Mouse (Mus musculus): ENCODE data around the gene Aldh1a1.

DNA sequence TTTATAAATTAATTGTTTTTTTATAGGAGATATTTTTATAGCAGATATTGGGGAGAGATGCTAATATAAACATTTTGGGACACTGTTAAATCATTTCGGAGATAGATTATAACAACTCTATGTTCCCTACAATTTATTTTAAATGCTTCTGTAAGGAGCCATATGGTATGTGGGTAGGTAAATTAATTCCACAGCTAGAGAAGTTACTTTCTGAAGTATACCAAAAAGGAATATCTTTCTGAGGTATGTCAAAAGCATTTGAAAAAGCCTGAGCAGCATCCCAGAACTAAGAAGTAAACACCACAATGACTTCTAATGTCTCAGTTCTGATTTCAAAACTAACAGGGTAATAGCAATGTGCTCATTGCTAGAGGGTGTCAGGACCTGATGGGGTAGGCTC, 49.4 kb downstream of the Aldh1a1 start:
- TF ChIP-seq GATA1 (IDR thresholded peaks at IDR 0.05; ENCODE audit: borderline replicate concordance, low read length) (no peak), FLI1 (IDR thresholded peaks at IDR 0.05; ENCODE audit: low read length) (no peak)
